Mouse (Mus musculus) CH12.LX (cell line): ENCODE data around the gene Vnn3. TPM values are rescaled to one million over a fixed set of nuclear protein-coding genes. Genes with fewer than 3 reads are reported as not detected.

Source experiments
- DNase-seq: peaks from one replicate; pipeline ENCODE4 v3.0.0-alpha.2; 2013; ENCODE audit errors: extremely low read depth
- H3K27ac ChIP-seq: 2 replicates; pipeline ENCODE4 v1.5.1; 2012; ENCODE audit warnings: low read depth, mild to moderate bottlenecking, control low read depth, moderate library complexity; ENCODE audit not compliant: insufficient read depth
- H3K27me3 ChIP-seq: replicated peaks from 2 replicates; pipeline ENCODE3; 2012; ENCODE audit warnings: inconsistent platforms
- H3K36me3 ChIP-seq, 2 experiments: replicated peaks in 1 of 2; 2 replicates each; pipeline versions ENCODE3 to v1.6.1; 2012; ENCODE audit warnings: inconsistent platforms in 1 of 2, low read length in 1 of 2, mild to moderate bottlenecking in 1 of 2, mixed read lengths in 1 of 2, moderate library complexity in 1 of 2; ENCODE audit not compliant: control insufficient read depth in 1 of 2, insufficient read depth in 1 of 2
- H3K4me1 ChIP-seq, 2 experiments: 2 replicates each; pipeline ENCODE4 v1.6.1; 2012; ENCODE audit warnings: inconsistent platforms in 1 of 2, moderate library complexity in 1 of 2; ENCODE audit not compliant: insufficient read depth in 2 of 2, control insufficient read depth in 1 of 2
- H3K4me2 ChIP-seq: 2 replicates; pipeline ENCODE4 v1.6.1; 2012; ENCODE audit warnings: low read depth, mild to moderate bottlenecking, control low read depth; ENCODE audit not compliant: poor library complexity, insufficient read depth, severe bottlenecking
- H3K4me3 ChIP-seq, 3 experiments: fragments of 150-350 bp in 1 of 3; sonication (generic) in 1 of 3; replicated peaks in 1 of 3; 2 replicates each; pipeline versions ENCODE3 to v1.5.1; 2011 to 2012; ENCODE audit warnings: low read depth in 2 of 3, low read length in 2 of 3, mild to moderate bottlenecking in 2 of 3, moderate library complexity in 2 of 3, control low read depth in 1 of 3, improper control_type of control experiment in 1 of 3, inconsistent platforms in 1 of 3, mixed read lengths in 1 of 3; ENCODE audit not compliant: poor library complexity in 1 of 3
- H3K79me2 ChIP-seq: replicated peaks from 2 replicates; pipeline ENCODE4 v1.6.1; 2012; ENCODE audit warnings: mild to moderate bottlenecking, moderate library complexity; ENCODE audit not compliant: control insufficient read depth, poor library complexity, insufficient read depth, severe bottlenecking; ENCODE audit errors: extremely low read depth
- H3K9ac ChIP-seq: 2 replicates; pipeline ENCODE4 v1.6.1; 2012; ENCODE audit warnings: low read depth, mild to moderate bottlenecking, control low read depth, moderate library complexity; ENCODE audit not compliant: insufficient read depth
- H3K9me3 ChIP-seq: replicated peaks from 2 replicates; pipeline ENCODE3; 2012; ENCODE audit warnings: low read length, inconsistent platforms, mixed read lengths
- BHLHE40 ChIP-seq: IDR thresholded peaks from 2 replicates; pipeline ENCODE4 v1.6.1; 2011; ENCODE audit warnings: mild to moderate bottlenecking, low read depth, low read length, improper control_type of control experiment
- CHD2 ChIP-seq: IDR thresholded peaks from 2 replicates; pipeline ENCODE4 v1.6.1; 2011; ENCODE audit warnings: low read length, improper control_type of control experiment
- E2F4 ChIP-seq: IDR thresholded peaks from 2 replicates; pipeline ENCODE4 v1.6.1; 2011; ENCODE audit warnings: low read depth, low read length, improper control_type of control experiment; ENCODE audit not compliant: insufficient replicate concordance
- ELF1 ChIP-seq: IDR thresholded peaks from 2 replicates; pipeline ENCODE4 v1.6.1; 2014; ENCODE audit warnings: low read depth, mild to moderate bottlenecking, inconsistent platforms, low read length, improper control_type of control experiment
- EP300 ChIP-seq: IDR thresholded peaks from 2 replicates; pipeline ENCODE4 v1.6.1; 2011; ENCODE audit warnings: low read length, improper control_type of control experiment
- ETS1 ChIP-seq: conservative IDR thresholded peaks from 2 replicates; pipeline ENCODE4 v1.6.1; 2012; ENCODE audit warnings: low read depth, mild to moderate bottlenecking, inconsistent platforms, low read length, improper control_type of control experiment, moderate library complexity
- HCFC1 ChIP-seq: IDR thresholded peaks from 2 replicates; pipeline ENCODE4 v1.6.1; 2012; ENCODE audit warnings: low read depth, mild to moderate bottlenecking, inconsistent platforms, low read length, improper control_type of control experiment
- IRF4 ChIP-seq: IDR thresholded peaks from 2 replicates; pipeline ENCODE4 v1.6.1; 2014; ENCODE audit warnings: low read depth, mild to moderate bottlenecking, inconsistent platforms, low read length, improper control_type of control experiment
- KAT2A ChIP-seq: IDR thresholded peaks from 2 replicates; pipeline ENCODE4 v1.6.1; 2012; ENCODE audit warnings: low read length, improper control_type of control experiment, inconsistent platforms; ENCODE audit not compliant: insufficient replicate concordance
- MAFK ChIP-seq: IDR thresholded peaks from 2 replicates; pipeline ENCODE4 v1.6.1; 2011; ENCODE audit warnings: low read length, improper control_type of control experiment; ENCODE audit not compliant: insufficient replicate concordance
- MAZ ChIP-seq: IDR thresholded peaks from 2 replicates; pipeline ENCODE4 v1.6.1; 2012; ENCODE audit warnings: low read depth, mild to moderate bottlenecking, inconsistent platforms, low read length, improper control_type of control experiment, moderate library complexity
- NELFE ChIP-seq: IDR thresholded peaks from 2 replicates; pipeline ENCODE4 v1.6.1; 2011; ENCODE audit warnings: low read depth, low read length, improper control_type of control experiment
- PAX5 ChIP-seq: IDR thresholded peaks from 2 replicates; pipeline ENCODE4 v1.6.1; 2012; ENCODE audit warnings: low read length, inconsistent platforms, mixed read lengths
- SIN3A ChIP-seq: IDR thresholded peaks from 2 replicates; pipeline ENCODE4 v1.6.1; 2012; ENCODE audit warnings: low read length, improper control_type of control experiment, inconsistent platforms
- SMC3 ChIP-seq: IDR thresholded peaks from 2 replicates; pipeline ENCODE4 v1.6.1; 2011; ENCODE audit warnings: low read depth, low read length, improper control_type of control experiment
- TCF12 ChIP-seq: IDR thresholded peaks from 2 replicates; pipeline ENCODE4 v1.6.1; 2014; ENCODE audit warnings: low read depth, mild to moderate bottlenecking, inconsistent platforms, low read length, improper control_type of control experiment
- USF1 ChIP-seq: IDR thresholded peaks from 2 replicates; pipeline ENCODE4 v1.6.1; 2014; ENCODE audit warnings: low read depth, mild to moderate bottlenecking, inconsistent platforms, low read length, improper control_type of control experiment
- USF2 ChIP-seq: conservative IDR thresholded peaks from 2 replicates; pipeline ENCODE4 v1.6.1; 2011; ENCODE audit warnings: low read depth, low read length, improper control_type of control experiment
- ZC3H11A ChIP-seq: IDR thresholded peaks from 2 replicates; pipeline ENCODE4 v1.6.1; 2012; ENCODE audit warnings: low read depth, mild to moderate bottlenecking, inconsistent platforms, low read length, improper control_type of control experiment
- ZNF384 ChIP-seq: IDR thresholded peaks from 2 replicates; pipeline ENCODE4 v1.6.1; 2012; ENCODE audit warnings: low read depth, low read length, improper control_type of control experiment, inconsistent platforms
- dilution Hi-C: fragments of 300-500 bp; cut with MboI; formaldehyde crosslinking; loops from 2 replicates; pipeline ENCODE4 v1.14.3; 2020; ENCODE audit warnings: low sequenced_read_pairs; ENCODE audit not compliant: extremely low pct_unique_long_range_greater_than_20kb, extremely low pct_ligation_motif_present
- in situ Hi-C: fragments of 300-500 bp; cut with MboI; formaldehyde crosslinking; loops from 3 replicates; pipeline ENCODE4 v1.14.3; 2019; ENCODE audit warnings: low sequenced_read_pairs, low pct_ligation_motif_present, low pct_unique_long_range_greater_than_20kb, mixed read lengths
- polyA plus RNA-seq: library from polyadenylated mRNA; unstranded; fragments of >175 nt; gene quantifications from 2 replicates; pipeline ENCODE4 v1.2.1, GENCODE M21; 2012; ENCODE audit warnings: low read depth; ENCODE audit not compliant: insufficient read length
- total RNA-seq, 2 experiments: library from RNA; depleted of rRNA; stranded (reverse); fragments of 300-350 nt in 1 of 2; fragments of >200 nt in 1 of 2; gene quantifications; 2 replicates each; pipeline ENCODE4 v1.2.3; 2012 to 2014

Vnn3 gene
- total and polyA plus RNA-seq, 3 experiments: not detected

- Histone ChIP-seq H3K27me3 (no peaks in the 10 kb centered on the region), H3K9me3 (no peaks in the 10 kb centered on the region), H3K79me2 (no peaks in the 10 kb centered on the region), H3K4me2 (peak overlapping the region; percentile 59), H3K36me3 (no peaks in the 10 kb centered on the region), H3K9ac (no peak overlapping the region), H3K4me3 (no peak overlapping the region), H3K27ac (no peak overlapping the region), H3K4me1 (peaks cover 9 to 32% of the 10 kb centered on the region in 2 experiments)
- TF ChIP-seq EP300 (peak; percentile 81), IRF4 (peak; percentile 93), E2F4 (no peak), USF2 (no peak), ZNF384 (no peak), ETS1 (peak; percentile 47), SIN3A (0 out of 2 replicates have a peak, but pooled peaks have one; percentile 23), SMC3 (no peak), KAT2A (no peak), MAZ (0 out of 2 replicates have a peak, but pooled peaks have one; percentile 37), ZC3H11A (no peak), ELF1 (no peak), USF1 (no peak), TCF12 (no peak), BHLHE40 (peak; percentile 60), NELFE (no peak), HCFC1 (no peak)
- in situ Hi-C loops (no loop called here), dilution Hi-C loops (no loop called here)
- DNase-seq: peak; percentile 44
Measured at GRCm38 (mm10) chr10:23840496-23840895, 10.8 kb upstream of the Vnn3 start.

GRCm38 (mm10) chr10:23852096-23852495, 834 bp downstream of the Vnn3 start:
- no peak overlapping the region for H3K27ac ChIP-seq
- TF ChIP-seq ZC3H11A (no peak), E2F4 (no peak), MAFK (no peak), USF2 (no peak), CHD2 (no peak), BHLHE40 (no peak), PAX5 (no peak)
- TF ChIP-seq, all 38 proteins: peak for 0
- dilution Hi-C loops (no loop called here), in situ Hi-C loops (no loop called here)
- Histone ChIP-seq H3K4me2 (no peak overlapping the region), H3K27me3 (no peaks in the 10 kb centered on the region), H3K4me1 (peaks cover 4 to 7% of the 10 kb centered on the region in 2 experiments), H3K36me3 (no peaks in the 10 kb centered on the region), H3K9ac (no peak overlapping the region), H3K79me2 (no peaks in the 10 kb centered on the region), H3K9me3 (no peaks in the 10 kb centered on the region), H3K4me3 (no peak overlapping the region)
- no peak for DNase-seq
